Mouse (Mus musculus) limb, embryonic 14.5 days (tissue): ENCODE measurements around the gene Kcnj16. TPM values are rescaled to one million over a fixed set of nuclear protein-coding genes. Genes with fewer than 3 reads are reported as not detected.

Experiments used
- ATAC-seq: fragments of 200-750 bp; cut with Nextera tagmentation; 2 replicates; pipeline ENCODE4 v1.8.0; 2017; ENCODE audit warnings: low read depth, moderate number of reproducible peaks, moderate TSS enrichment; ENCODE audit not compliant: low FRiP score
- DNase-seq: peaks from one replicate; pipeline ENCODE4 v3.0.0-alpha.2; 2015; ENCODE audit warnings: low spot score
- H3K27ac ChIP-seq: fragments of 300-500 bp; sonication (generic); replicated peaks from 2 replicates; pipeline ENCODE4 v1.5.1; 2014; ENCODE audit warnings: low read depth, mild to moderate bottlenecking, low read length, moderate library complexity, mixed read lengths
- H3K27me3 ChIP-seq: fragments of 300-500 bp; sonication (generic); 2 replicates; pipeline ENCODE4 v1.6.1; 2014; ENCODE audit warnings: low read length, mixed read lengths; ENCODE audit not compliant: control insufficient read depth, insufficient read depth
- H3K36me3 ChIP-seq: fragments of 300-500 bp; sonication (generic); 2 replicates; pipeline ENCODE4 v1.6.1; 2014; ENCODE audit warnings: mild to moderate bottlenecking, low read length, moderate library complexity, mixed read lengths; ENCODE audit not compliant: control insufficient read depth, insufficient read depth
- H3K4me1 ChIP-seq: fragments of 300-500 bp; sonication (generic); 2 replicates; pipeline ENCODE4 v1.6.1; 2014; ENCODE audit warnings: antibody characterized with exemption, low read length, mixed read lengths; ENCODE audit not compliant: control insufficient read depth, insufficient read depth
- H3K4me2 ChIP-seq: fragments of 300-500 bp; sonication (generic); replicated peaks from 2 replicates; pipeline ENCODE4 v1.6.1; 2014; ENCODE audit warnings: low read depth, mild to moderate bottlenecking, low read length, moderate library complexity; ENCODE audit not compliant: severe bottlenecking
- H3K4me3 ChIP-seq: fragments of 300-500 bp; sonication (generic); replicated peaks from 2 replicates; pipeline ENCODE4 v1.5.1; 2014; ENCODE audit warnings: low read length
- H3K9ac ChIP-seq: fragments of 300-500 bp; sonication (generic); 2 replicates; pipeline ENCODE4 v1.6.1; 2014; ENCODE audit warnings: mild to moderate bottlenecking, low read depth, low read length, moderate library complexity; ENCODE audit not compliant: severe bottlenecking
- H3K9me3 ChIP-seq: fragments of 300-500 bp; sonication (generic); 2 replicates; pipeline ENCODE4 v1.6.1; 2016; ENCODE audit warnings: low read length; ENCODE audit not compliant: control insufficient read depth
- POLR2A ChIP-seq: fragments of 200-500 bp; IDR thresholded peaks from 2 replicates; pipeline ENCODE4 v1.8.0; 2012; ENCODE audit warnings: inconsistent platforms, mild to moderate bottlenecking, moderate library complexity, borderline replicate concordance; ENCODE audit not compliant: insufficient read depth, insufficient read length; ENCODE audit errors: extremely low read depth
- WGBS: fragments of 180-500 bp; shearing (Covaris S2); extraction: QIAGEN DNeasy Blood & Tissue Kit; methylation state at CpG from one replicate; pipeline ENCODE4 v1.1.7; 2014; 5-methylcytosine and 5-hydroxymethylcytosine counted together
- polyA plus RNA-seq, 2 experiments: library from polyadenylated mRNA; depleted of rRNA in 1 of 2; stranded (reverse) in 1 of 2; unstranded in 1 of 2; fragments of >200 nt; fragmentation: Nextera tagmentation in 1 of 2; extraction: Ambion mirVana in 1 of 2; gene quantifications; 2 replicates each; pipeline versions ENCODE4 v1.2.1 to v1.2.3; 2012 to 2014

Gene Kcnj16
- polyA plus RNA-seq, 2 experiments = not detected

- Histone ChIP-seq H3K4me3 (no peak overlapping the region), H3K9me3 (no peaks in the 10 kb centered on the region), H3K4me2 (no peak overlapping the region), H3K27me3 (no peaks in the 10 kb centered on the region), H3K36me3 (no peaks in the 10 kb centered on the region), H3K27ac (no peak overlapping the region), H3K9ac (no peak overlapping the region), H3K4me1 (0 out of 2 replicates have a peak, but pooled peaks cover 3% of the 10 kb centered on the region)
- no peak for TF ChIP-seq POLR2A
- WGBS = 58% methylated on average over 8 of the region's 8 CpGs
- DNase-seq = no peak
- ATAC-seq = no peak
Measured at GRCm38 (mm10) chr11:111022681-111023281, 54.9 kb downstream of the Kcnj16 start.

DNA sequence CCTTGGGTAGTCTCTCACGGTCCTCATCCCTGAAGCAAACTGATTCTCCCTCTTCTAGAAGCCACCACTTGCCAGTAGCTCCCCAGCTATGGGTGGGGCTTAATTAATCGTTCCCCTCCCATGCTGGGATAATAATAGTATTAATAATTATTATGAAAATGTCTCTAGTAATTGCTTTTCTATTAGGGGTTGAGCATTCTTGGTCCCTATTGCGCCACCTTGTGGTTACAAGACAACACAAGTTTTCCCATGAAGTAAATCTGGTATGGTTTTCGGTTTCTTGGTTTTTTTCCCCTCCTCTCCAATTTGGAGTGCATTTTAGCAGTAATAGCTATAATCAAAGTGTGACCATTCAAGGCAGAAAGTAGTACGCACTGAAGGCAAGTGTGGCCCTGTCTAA lies 74.3 kb downstream of the Kcnj16 start:
- TF ChIP-seq POLR2A = no peak
- Histone ChIP-seq H3K4me1 (no peaks in the 10 kb centered on the region), H3K9me3 (no peaks in the 10 kb centered on the region), H3K36me3 (no peaks in the 10 kb centered on the region), H3K27ac (no peak overlapping the region), H3K27me3 (no peaks in the 10 kb centered on the region), H3K9ac (no peak overlapping the region), H3K4me3 (no peak overlapping the region), H3K4me2 (no peak overlapping the region)
- WGBS = 47% methylated on average over 5 of the region's 5 CpGs
- ATAC-seq (no peak), DNase-seq (no peak)

DNA sequence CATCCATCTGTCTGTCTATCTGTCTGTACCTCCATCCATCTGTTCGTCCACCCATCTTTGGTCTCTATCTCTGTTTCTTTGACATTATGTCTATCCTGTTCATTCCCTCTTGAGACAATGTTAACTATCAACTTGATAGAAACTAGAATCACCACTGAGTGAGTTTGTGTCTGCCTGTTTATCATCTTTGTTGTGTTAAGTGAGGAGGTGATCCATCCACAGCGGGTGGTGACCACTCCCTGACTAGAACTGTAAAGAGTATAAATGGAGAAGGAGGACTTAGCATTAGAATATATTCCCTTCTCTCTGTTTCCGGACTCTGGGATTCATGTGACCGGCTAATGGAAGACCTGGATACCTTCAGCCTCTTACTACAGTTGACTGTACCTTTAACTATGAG lies 75.5 kb downstream of the Kcnj16 start:
- ATAC-seq = no peak
- Histone ChIP-seq H3K4me1 (no peaks in the 10 kb centered on the region), H3K27ac (no peak overlapping the region), H3K9me3 (no peaks in the 10 kb centered on the region), H3K9ac (no peak overlapping the region), H3K36me3 (no peaks in the 10 kb centered on the region), H3K4me2 (no peak overlapping the region), H3K27me3 (no peaks in the 10 kb centered on the region), H3K4me3 (no peak overlapping the region)
- no peak for TF ChIP-seq POLR2A
- no peak for DNase-seq
- 79% methylated on average over 4 of the region's 4 CpGs for WGBS

DNA sequence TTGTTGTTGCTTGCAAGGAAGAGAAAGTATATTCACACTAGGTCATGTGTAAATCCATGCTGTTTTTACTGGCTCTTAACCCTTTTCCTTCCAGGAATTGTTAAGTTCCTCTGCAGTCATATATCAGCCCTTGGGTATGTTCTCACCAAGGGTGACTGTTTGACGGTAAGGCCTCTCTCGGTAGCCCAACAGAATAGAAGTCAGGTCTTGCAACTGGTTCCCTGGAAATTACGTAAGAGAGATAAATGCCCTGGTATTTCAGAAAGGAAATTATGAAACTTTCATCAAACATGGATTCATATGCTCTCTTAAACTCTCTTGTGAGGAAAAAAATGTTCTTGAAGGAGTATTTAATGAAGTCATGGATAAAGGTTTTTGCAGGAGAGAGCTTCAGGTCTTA lies 86.4 kb downstream of the Kcnj16 start:
- DNase-seq (no peak), ATAC-seq (no peak)
- no peak overlapping the region for H3K4me2 ChIP-seq
- H3K36me3 ChIP-seq = no peaks in the 10 kb centered on the region
- H3K9ac ChIP-seq = no peak overlapping the region
- no peak for TF ChIP-seq POLR2A
- H3K27me3 ChIP-seq = no peaks in the 10 kb centered on the region
- no peak overlapping the region for H3K27ac ChIP-seq
- H3K4me3 ChIP-seq = no peak overlapping the region
- H3K4me1 ChIP-seq = no peaks in the 10 kb centered on the region
- no peaks in the 10 kb centered on the region for H3K9me3 ChIP-seq
- WGBS = 59% methylated on average over 3 of the region's 3 CpGs

DNA sequence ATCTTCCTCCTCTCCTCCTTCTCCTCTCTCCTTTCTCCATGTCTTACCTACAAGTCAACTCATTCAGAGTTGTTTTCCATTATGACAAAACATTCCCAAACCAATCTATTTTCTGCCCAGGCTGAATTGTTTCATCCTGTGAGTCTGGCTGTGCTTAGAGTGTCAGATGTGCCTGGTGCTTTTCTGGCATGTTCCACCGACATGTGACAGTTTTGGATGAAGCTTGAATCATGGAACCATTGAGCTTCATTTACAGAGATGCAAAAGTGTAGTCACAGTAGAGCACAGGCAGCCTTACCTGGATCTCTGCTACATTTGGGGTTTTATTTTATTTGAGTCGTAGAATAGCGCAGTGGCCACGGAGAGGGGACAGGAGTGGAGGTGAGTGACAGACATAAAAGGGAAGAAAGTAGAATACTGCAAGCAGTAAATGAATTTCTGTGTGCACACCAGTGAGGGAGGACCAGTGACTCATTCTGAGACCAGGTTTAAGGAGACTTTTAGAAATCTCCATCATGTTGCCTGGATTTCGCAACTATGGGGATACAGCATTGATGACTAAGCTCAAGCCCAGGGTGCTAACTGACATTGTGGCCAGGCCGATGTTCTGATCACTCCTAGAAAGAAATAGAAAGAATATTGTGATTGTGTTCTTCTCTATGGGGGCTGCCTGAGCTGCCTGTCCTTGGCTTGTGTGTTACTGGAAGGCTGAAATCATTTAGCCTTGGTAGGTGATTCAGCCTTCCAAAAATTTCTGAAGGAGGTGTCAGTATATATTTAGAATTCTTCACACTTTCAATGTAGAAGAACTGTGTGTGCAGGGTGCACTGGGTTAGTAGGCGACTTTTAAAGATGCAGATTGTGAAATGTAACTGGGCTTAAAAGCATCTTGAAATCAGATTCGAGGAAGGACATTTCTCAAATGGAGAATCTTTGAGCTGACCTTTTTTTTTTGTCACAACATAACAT lies 87.3 kb downstream of the Kcnj16 start:
- no peak for ATAC-seq
- H3K36me3 ChIP-seq = no peaks in the 10 kb centered on the region
- no peaks in the 10 kb centered on the region for H3K4me1 ChIP-seq
- whole genome bisulfite sequencing = 84% methylated on average over 8 of the region's 8 CpGs
- H3K4me2 ChIP-seq = no peak overlapping the region
- no peak overlapping the region for H3K9ac ChIP-seq
- H3K27ac ChIP-seq = no peak overlapping the region
- DNase-seq = no peak
- H3K4me3 ChIP-seq = no peak overlapping the region
- TF ChIP-seq POLR2A = no peak
- no peaks in the 10 kb centered on the region for H3K27me3 ChIP-seq
- no peaks in the 10 kb centered on the region for H3K9me3 ChIP-seq
